Mouse (Mus musculus) MEL (cell line): ENCODE data around the gene Tbck.

Source experiments
- CTCF ChIP-seq, 3 experiments: IDR thresholded peaks in 2 of 3; conservative IDR thresholded peaks in 1 of 3; 2 replicates each; pipeline ENCODE4 v1.5.1; 2011 to 2012; ENCODE audit warnings: low read length in 3 of 3, low read depth in 2 of 3, mild to moderate bottlenecking in 2 of 3, improper control_type of control experiment in 1 of 3, inconsistent platforms in 1 of 3, mixed read lengths in 1 of 3, moderate library complexity in 1 of 3; ENCODE audit not compliant: control insufficient read depth in 1 of 3, insufficient read depth in 1 of 3, poor library complexity in 1 of 3, severe bottlenecking in 1 of 3
- EP300 ChIP-seq, 2 experiments: IDR thresholded peaks; 2 replicates each; pipeline ENCODE4 v1.6.1; 2011; ENCODE audit warnings: improper control_type of control experiment in 2 of 2, low read length in 2 of 2, low read depth in 1 of 2, mild to moderate bottlenecking in 1 of 2
- GATA1 ChIP-seq: IDR thresholded peaks from 2 replicates; pipeline ENCODE4 v1.6.1; 2011; ENCODE audit warnings: low read depth, low read length, improper control_type of control experiment
- MXI1 ChIP-seq: IDR thresholded peaks from 2 replicates; pipeline ENCODE4 v1.6.1; 2011; ENCODE audit warnings: mild to moderate bottlenecking, low read depth, low read length, improper control_type of control experiment
- POLR2A ChIP-seq, 2 experiments: IDR thresholded peaks; 2 replicates each; pipeline ENCODE4 v1.6.1; 2011 to 2012; ENCODE audit warnings: low read length in 2 of 2, mild to moderate bottlenecking in 2 of 2, control low read depth in 1 of 2, improper control_type of control experiment in 1 of 2, low read depth in 1 of 2, moderate library complexity in 1 of 2; ENCODE audit not compliant: control insufficient read depth in 1 of 2, insufficient read depth in 1 of 2, poor library complexity in 1 of 2
- UBTF ChIP-seq: IDR thresholded peaks from 2 replicates; pipeline ENCODE4 v1.6.1; 2012; ENCODE audit warnings: low read depth, mild to moderate bottlenecking, inconsistent platforms, low read length, improper control_type of control experiment, moderate library complexity, borderline replicate concordance; ENCODE audit not compliant: insufficient read depth
- ZMIZ1 ChIP-seq: IDR thresholded peaks from 2 replicates; pipeline ENCODE4 v1.6.1; 2012; ENCODE audit warnings: low read depth, mild to moderate bottlenecking, inconsistent platforms, low read length, improper control_type of control experiment, moderate library complexity

- TF ChIP-seq POLR2A (IDR thresholded peaks at IDR 0.05; ENCODE audit: control insufficient read depth in 1 of 2, insufficient read depth in 1 of 2, low read depth in 1 of 2, low read length in 2 of 2, poor library complexity in 1 of 2): no peak
- peak; percentile 67 to 69 for TF ChIP-seq EP300 (IDR thresholded peaks at IDR 0.05; ENCODE audit: low read depth in 1 of 2, low read length in 2 of 2)
- no peak for TF ChIP-seq UBTF
- TF ChIP-seq GATA1: peak; percentile 78
- TF ChIP-seq MXI1: no peak
- TF ChIP-seq ZMIZ1: no peak
- no peak for TF ChIP-seq CTCF (IDR thresholded peaks at IDR 0.05 in 2 of 3, conservative IDR thresholded peaks at IDR 0.05 in 1 of 3; ENCODE audit: control insufficient read depth in 1 of 3, insufficient read depth in 1 of 3, low read depth in 2 of 3, low read length in 3 of 3, poor library complexity in 1 of 3, severe bottlenecking in 1 of 3)
Measured at GRCm38 (mm10) chr3:132651776-132652175, 32.2 kb upstream of the Tbck start.
